Mouse (Mus musculus) hindbrain, embryonic 10.5 days (tissue): ENCODE results near the gene Itga1. TPM values are rescaled to one million over a fixed set of nuclear protein-coding genes. Genes with fewer than 3 reads are reported as not detected.
A peak's percentile ranks its signal among the peaks of the same experiment; 100 is the strongest.

ENCODE experiments used
- DNase-seq: peaks from one replicate; pipeline ENCODE4 v3.0.0-alpha.2; 2017; ENCODE audit warnings: low spot score
- H3K27ac ChIP-seq: fragments of 300-500 bp; sonication (generic); 2 replicates; pipeline ENCODE4 v1.5.1; 2016; ENCODE audit warnings: mild to moderate bottlenecking, moderate library complexity
- H3K27me3 ChIP-seq: fragments of 300-500 bp; sonication (generic); 2 replicates; pipeline ENCODE4 v1.6.1; 2016; ENCODE audit warnings: mild to moderate bottlenecking; ENCODE audit not compliant: poor library complexity, insufficient read depth, severe bottlenecking
- H3K36me3 ChIP-seq: fragments of 300-500 bp; sonication (generic); 2 replicates; pipeline ENCODE4 v1.6.1; 2016; ENCODE audit warnings: mild to moderate bottlenecking, moderate library complexity
- H3K4me1 ChIP-seq: fragments of 300-500 bp; sonication (generic); replicated peaks from 2 replicates; pipeline ENCODE4 v1.6.1; 2016; ENCODE audit warnings: mild to moderate bottlenecking
- H3K4me3 ChIP-seq: fragments of 300-500 bp; sonication (generic); 2 replicates; pipeline ENCODE4 v1.5.1; 2016; ENCODE audit warnings: mild to moderate bottlenecking, moderate library complexity
- H3K9me3 ChIP-seq: fragments of 300-500 bp; sonication (generic); 2 replicates; pipeline ENCODE4 v1.6.1; 2016; ENCODE audit warnings: mild to moderate bottlenecking, moderate library complexity
- WGBS: fragments of 180-500 bp; shearing (Covaris S2); methylation state at CpG from one replicate; pipeline ENCODE4 v1.1.7; 2016; 5-methylcytosine and 5-hydroxymethylcytosine counted together
- polyA plus RNA-seq: library from polyadenylated mRNA; unstranded; fragments of >200 nt; fragmentation: Nextera tagmentation; extraction: Ambion mirVana; gene quantifications from 2 replicates; pipeline ENCODE4 v1.2.1, GENCODE M21; 2016

The Itga1 gene
- polyA plus RNA-seq, 1 experiment from 2014 or later = 4.4 TPM

DNA sequence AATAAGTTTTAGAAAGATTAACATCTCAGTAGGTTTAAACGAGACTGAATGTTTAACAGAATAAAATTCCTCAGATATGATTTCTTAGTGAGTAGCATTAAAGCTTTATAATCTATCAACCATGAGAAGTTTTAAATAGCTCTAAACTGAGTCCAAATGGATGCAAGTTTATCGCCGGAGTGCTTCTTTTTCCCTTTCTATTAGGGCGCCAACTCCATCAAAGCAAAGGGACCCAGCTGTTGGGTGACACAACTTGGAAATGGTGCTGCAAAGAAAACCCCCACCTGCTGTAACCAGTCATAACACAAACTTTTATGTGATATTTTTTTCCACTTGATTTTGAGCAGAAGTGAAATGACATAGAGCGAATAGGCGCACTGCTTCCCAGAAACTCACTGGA, 29.4 kb downstream of the Itga1 start:
- no peak for DNase-seq
- 96% methylated on average over 6 of the region's 6 CpGs for WGBS
- Histone ChIP-seq H3K4me3 (no peak overlapping the region), H3K27me3 (no peaks in the 10 kb centered on the region), H3K9me3 (no peaks in the 10 kb centered on the region), H3K4me1 (no peaks in the 10 kb centered on the region), H3K27ac (no peak overlapping the region), H3K36me3 (no peaks in the 10 kb centered on the region)

DNA sequence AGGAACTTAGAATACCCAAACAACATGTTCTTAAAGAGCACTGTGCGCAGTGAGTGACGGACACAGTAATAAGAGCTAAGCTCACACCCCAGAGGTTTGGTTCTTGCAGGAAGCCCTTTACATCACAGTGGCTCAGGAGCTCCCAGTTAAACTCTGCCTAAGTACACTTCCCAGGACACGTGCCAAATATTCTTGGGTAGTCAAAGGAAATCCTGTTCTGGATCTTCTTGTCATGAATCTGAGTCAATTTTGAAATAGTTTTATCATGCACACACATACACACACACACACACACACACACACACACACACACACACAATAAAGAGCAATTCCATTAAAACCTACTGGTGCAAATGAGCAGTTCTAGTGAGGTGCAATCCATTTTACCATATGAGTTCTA, 30.3 kb downstream of the Itga1 start:
- Histone ChIP-seq H3K27me3 (no peaks in the 10 kb centered on the region), H3K36me3 (no peaks in the 10 kb centered on the region), H3K9me3 (no peaks in the 10 kb centered on the region), H3K27ac (no peak overlapping the region), H3K4me3 (no peak overlapping the region), H3K4me1 (no peaks in the 10 kb centered on the region)
- WGBS = 88% methylated on average over 3 of the region's 3 CpGs
- DNase-seq = no peak

DNA sequence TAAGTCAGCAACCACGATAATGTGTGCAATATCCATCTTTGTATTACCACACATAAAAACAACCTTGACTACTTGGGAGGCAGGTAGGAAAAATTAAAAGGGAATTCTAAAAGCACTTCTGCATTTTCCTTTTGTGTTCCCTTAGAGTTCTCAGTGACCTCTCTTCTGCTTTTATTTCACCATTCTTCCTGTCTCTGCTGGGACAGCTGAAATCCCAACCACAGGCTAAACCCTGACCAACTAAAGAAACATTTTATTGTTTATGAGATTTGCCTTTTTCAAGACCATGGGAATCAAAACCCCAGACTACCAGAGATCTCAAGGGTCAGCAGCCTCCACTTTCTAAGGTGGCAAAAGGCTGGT, 33.8 kb downstream of the Itga1 start:
- no peaks in the 10 kb centered on the region for H3K9me3 ChIP-seq
- WGBS = 93% methylated on average over 1 of the region's 1 CpGs
- H3K36me3 ChIP-seq = no peaks in the 10 kb centered on the region
- no peak overlapping the region for H3K27ac ChIP-seq
- no peaks in the 10 kb centered on the region for H3K4me1 ChIP-seq
- no peak for DNase-seq
- no peak overlapping the region for H3K4me3 ChIP-seq
- no peaks in the 10 kb centered on the region for H3K27me3 ChIP-seq

DNA sequence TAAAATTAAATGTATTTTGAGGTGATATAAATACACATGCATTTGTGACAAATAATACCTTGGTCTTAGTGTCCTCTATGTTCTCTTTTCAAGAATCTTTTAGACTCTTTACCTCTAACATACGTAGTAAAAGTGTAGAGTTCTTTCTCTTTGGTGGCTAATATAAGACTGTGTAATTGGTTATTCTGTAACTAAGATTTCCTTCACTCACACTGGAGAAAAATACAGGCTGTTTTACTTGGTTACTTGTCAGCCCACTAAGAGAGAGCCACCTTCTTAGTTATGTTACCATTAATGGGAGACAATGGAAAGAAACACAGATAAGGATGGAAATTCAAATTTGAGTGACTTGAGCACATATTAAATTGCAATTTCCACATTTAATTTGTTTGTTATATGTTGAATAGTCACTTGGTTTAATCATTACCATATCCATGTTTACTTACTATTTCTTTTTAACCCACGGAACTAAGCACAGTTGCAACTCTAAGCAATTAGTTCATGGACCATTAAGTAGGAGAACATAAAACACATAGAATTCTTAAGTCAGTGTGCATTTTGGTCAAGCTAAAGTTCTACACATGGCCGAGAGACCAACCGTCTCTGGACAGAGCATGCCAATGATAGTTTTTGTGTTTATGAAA, 34.3 kb downstream of the Itga1 start:
- no peak for DNase-seq
- no peaks in the 10 kb centered on the region for H3K4me1 ChIP-seq
- no peak overlapping the region for H3K4me3 ChIP-seq
- H3K27me3 ChIP-seq = no peaks in the 10 kb centered on the region
- H3K9me3 ChIP-seq = no peaks in the 10 kb centered on the region
- WGBS = 90% methylated on average over 4 of the region's 4 CpGs
- no peak overlapping the region for H3K27ac ChIP-seq
- H3K36me3 ChIP-seq = no peaks in the 10 kb centered on the region

DNA sequence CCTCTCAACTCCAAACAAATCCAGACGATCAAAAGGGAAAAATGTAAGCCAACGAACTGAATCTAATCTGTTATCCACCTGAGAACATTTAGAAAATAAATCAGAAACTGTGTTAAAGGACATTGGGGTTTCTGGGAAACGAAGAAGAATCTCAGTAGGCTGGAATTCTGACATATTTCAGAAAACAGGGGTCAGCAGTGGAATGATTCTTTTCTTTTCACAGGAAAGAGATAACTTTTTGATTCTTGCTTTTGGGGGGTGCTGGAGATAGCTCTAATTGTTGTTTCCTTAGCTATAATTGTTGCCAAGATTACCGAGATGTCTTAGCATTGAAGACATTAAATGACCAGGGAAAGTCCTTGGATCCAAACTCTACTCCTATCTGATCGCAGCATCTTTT, 44.2 kb downstream of the Itga1 start:
- WGBS = 88% methylated on average over 5 of the region's 5 CpGs
- no peak overlapping the region for H3K27ac ChIP-seq

DNA sequence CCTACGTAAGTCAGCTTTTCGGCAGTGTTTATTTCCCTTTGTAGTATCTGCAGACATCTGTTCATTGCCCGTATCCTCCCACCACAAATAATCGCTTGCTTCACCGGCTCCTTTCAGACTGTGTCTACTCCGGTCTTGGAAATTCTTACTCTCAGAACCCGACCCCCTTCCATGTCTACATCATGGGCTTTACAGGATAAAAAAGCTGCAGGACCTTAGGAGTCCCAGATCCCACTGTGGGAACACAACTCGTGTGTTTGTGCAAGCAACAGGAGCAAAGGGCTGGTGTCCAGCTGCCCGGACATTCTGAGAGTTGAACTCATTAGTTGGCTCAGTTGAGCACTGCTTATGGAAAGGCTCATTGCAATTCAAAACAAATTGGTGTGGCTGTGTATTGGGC, 47.0 kb downstream of the Itga1 start:
- Histone ChIP-seq H3K4me1 (0 out of 2 replicates have a peak, but pooled peaks cover 8% of the 10 kb centered on the region), H3K27ac (no peak overlapping the region), H3K4me3 (no peak overlapping the region), H3K9me3 (no peaks in the 10 kb centered on the region), H3K27me3 (no peaks in the 10 kb centered on the region), H3K36me3 (no peaks in the 10 kb centered on the region)
- 24% methylated on average over 9 of the region's 9 CpGs for WGBS
- peak; percentile 23 for DNase-seq

More for the DNA sequence above, 44.2 kb downstream of the Itga1 start:
- no peak for DNase-seq
- H3K9me3 ChIP-seq = no peaks in the 10 kb centered on the region
- 0 out of 2 replicates have a peak, but pooled peaks cover 8% of the 10 kb centered on the region for H3K4me1 ChIP-seq
- no peaks in the 10 kb centered on the region for H3K36me3 ChIP-seq
- no peak overlapping the region for H3K4me3 ChIP-seq
- H3K27me3 ChIP-seq = no peaks in the 10 kb centered on the region

DNA sequence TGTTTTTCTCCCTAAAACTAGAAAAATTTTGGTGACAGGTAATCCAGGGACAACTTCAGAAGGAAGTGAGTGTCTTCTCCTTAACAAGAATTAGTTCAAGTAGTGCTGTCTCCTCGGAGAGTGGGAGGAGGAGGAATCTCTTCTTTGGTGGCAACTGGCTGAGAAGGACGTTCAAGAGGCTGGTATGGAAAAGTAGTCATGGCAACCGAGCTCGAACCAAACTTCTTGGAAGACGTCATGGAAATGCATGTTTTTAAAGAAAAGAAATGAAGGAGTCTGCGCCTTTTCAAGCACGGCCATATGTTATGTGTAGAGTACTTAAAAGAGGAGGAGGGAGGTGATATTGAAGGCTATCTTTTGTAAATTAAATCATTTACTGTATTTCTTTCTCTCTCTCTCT, 49.2 kb downstream of the Itga1 start:
- Histone ChIP-seq H3K4me3 (no peak overlapping the region), H3K27me3 (no peaks in the 10 kb centered on the region), H3K36me3 (no peaks in the 10 kb centered on the region), H3K27ac (no peak overlapping the region), H3K4me1 (0 out of 2 replicates have a peak, but pooled peaks cover 8% of the 10 kb centered on the region), H3K9me3 (no peaks in the 10 kb centered on the region)
- WGBS = 69% methylated on average over 7 of the region's 7 CpGs
- no peak for DNase-seq

DNA sequence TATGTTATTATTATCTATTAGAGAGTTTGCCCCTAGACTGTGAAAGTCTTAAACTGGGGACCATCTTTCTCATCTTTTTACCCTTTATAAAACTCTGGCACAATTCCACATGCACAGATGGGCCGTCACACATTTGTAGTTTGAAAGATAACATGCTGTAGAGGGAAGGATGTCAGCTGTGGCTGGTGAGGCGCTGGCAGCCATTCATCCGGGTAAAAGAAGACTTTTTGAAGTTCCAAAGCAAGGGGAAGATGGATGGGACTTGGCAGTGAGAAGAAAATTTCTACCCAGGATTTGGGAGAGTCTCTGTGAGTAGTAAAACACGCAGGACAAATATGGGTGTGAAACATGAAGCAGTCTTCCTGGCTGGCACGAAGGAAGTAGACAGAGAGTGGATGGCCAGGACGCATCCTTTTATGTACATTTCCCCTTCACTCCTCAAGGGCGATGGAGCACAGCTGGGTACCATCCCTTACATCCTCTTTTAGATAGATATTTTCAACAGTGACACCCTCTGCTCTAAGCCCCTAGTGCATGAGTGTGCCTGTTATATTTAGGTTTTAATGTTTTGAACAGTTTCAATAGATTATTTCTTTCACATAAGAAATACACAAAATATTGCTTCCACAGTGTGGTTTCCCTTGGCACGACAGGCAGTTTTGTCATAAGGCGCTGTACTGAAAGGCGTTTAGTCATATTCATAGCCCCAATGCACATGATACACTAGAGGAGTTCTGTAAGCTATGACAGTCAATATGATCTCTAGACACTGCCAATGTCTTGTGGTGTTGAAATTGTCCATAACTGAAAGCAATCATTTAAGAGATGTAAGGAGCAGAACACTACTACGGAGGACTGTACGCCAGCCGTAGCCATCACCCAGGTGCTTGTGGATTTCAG, 50.9 kb downstream of the Itga1 start:
- Histone ChIP-seq H3K9me3 (no peaks in the 10 kb centered on the region), H3K36me3 (no peaks in the 10 kb centered on the region), H3K4me3 (no peak overlapping the region), H3K4me1 (0 out of 2 replicates have a peak, but pooled peaks cover 8% of the 10 kb centered on the region), H3K27me3 (no peaks in the 10 kb centered on the region), H3K27ac (no peak overlapping the region)
- WGBS = 87% methylated on average over 13 of the region's 13 CpGs
- no peak for DNase-seq

DNA sequence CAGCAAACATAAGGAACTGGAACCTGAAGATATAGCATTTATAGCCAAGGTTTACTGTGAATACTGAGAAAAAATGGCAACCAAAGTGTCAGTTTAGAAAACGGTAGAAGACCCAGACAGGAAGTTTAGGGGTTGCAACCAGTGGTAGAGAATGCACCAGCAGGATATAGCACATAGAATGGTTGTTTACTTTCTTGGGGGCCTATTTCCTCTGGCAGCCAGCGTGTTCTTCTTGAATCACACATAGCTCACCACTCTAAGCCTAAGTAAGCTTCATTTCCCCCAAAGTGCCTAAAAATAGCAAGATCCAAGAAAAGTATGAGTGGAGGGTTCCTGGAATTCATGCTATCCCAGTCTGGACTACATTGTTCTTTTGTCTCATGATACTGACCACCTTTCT, 59.1 kb downstream of the Itga1 start:
- no peaks in the 10 kb centered on the region for H3K9me3 ChIP-seq
- no peaks in the 10 kb centered on the region for H3K4me1 ChIP-seq
- H3K36me3 ChIP-seq = no peaks in the 10 kb centered on the region
- WGBS = 79% methylated on average over 2 of the region's 2 CpGs
- no peak for DNase-seq
- H3K4me3 ChIP-seq = no peak overlapping the region
- no peak overlapping the region for H3K27ac ChIP-seq
- H3K27me3 ChIP-seq = no peaks in the 10 kb centered on the region

DNA sequence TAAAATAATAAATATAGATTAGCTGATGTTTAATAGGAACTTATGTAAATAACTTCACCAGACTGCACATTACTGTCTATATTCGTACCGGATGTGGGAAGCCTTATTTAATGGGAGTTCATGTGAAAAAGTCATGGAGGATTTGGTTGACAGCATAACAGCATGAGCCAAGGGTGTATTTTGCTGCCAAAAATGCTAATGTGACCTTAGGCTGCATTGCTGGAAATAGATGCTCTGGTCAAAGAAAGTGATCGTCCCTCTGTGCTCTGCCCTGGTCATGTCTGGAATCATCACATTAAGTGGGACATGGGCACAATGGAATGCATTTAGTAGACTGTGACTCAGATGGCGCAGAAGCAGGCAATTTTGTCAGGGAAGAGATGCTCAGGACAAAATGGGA, 64.5 kb downstream of the Itga1 start:
- Histone ChIP-seq H3K36me3 (no peaks in the 10 kb centered on the region), H3K27ac (no peak overlapping the region), H3K27me3 (no peaks in the 10 kb centered on the region), H3K4me3 (no peak overlapping the region), H3K9me3 (no peaks in the 10 kb centered on the region), H3K4me1 (no peaks in the 10 kb centered on the region)
- DNase-seq = no peak
- whole genome bisulfite sequencing = 89% methylated on average over 4 of the region's 4 CpGs

DNA sequence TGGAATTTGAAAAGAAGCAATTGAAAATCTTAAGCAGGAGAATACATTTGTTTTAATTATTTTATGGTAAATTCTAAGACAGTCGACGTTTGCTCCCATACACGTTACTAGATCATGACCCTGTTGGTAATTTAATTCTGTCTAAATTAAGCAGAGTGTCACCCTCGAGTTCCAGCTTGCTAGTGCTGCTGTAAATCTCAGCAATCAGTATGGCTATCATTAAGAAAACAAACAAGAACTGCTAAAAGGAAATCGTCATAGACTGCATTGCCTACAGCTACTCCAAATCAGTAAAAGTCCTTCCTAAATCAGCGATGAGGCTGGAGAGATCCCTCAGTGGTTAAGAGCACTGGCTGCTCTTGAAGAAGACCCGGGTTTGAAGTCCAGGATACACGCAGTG, 66.4 kb downstream of the Itga1 start:
- Histone ChIP-seq H3K9me3 (no peaks in the 10 kb centered on the region), H3K4me3 (no peak overlapping the region), H3K27me3 (no peaks in the 10 kb centered on the region), H3K27ac (no peak overlapping the region), H3K36me3 (no peaks in the 10 kb centered on the region), H3K4me1 (no peaks in the 10 kb centered on the region)
- no peak for DNase-seq
- 78% methylated on average over 8 of the region's 8 CpGs for WGBS

DNA sequence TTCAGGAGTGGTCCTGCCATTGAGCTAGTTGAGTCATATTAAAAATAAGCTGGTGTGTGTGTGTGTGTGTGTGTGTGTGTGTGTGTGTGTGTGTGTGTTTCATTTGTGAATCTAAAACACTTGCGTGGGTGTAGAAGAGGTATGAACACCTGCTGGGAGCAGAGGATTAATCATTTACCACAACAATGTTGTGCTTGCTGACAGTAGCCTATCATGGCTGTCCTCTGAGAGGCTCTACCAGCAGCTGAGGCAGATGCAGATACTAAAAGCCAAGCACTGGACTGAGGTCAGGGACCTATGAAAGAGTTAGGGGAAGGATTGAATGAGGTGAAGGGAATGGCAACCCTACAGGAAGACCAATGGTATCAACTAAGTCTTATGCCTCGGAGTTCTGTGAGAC, 68.6 kb downstream of the Itga1 start:
- Histone ChIP-seq H3K36me3 (no peaks in the 10 kb centered on the region), H3K4me1 (no peaks in the 10 kb centered on the region), H3K9me3 (no peaks in the 10 kb centered on the region), H3K4me3 (no peak overlapping the region), H3K27me3 (no peaks in the 10 kb centered on the region), H3K27ac (no peak overlapping the region)
- 73% methylated on average over 2 of the region's 2 CpGs for WGBS
- DNase-seq = no peak

DNA sequence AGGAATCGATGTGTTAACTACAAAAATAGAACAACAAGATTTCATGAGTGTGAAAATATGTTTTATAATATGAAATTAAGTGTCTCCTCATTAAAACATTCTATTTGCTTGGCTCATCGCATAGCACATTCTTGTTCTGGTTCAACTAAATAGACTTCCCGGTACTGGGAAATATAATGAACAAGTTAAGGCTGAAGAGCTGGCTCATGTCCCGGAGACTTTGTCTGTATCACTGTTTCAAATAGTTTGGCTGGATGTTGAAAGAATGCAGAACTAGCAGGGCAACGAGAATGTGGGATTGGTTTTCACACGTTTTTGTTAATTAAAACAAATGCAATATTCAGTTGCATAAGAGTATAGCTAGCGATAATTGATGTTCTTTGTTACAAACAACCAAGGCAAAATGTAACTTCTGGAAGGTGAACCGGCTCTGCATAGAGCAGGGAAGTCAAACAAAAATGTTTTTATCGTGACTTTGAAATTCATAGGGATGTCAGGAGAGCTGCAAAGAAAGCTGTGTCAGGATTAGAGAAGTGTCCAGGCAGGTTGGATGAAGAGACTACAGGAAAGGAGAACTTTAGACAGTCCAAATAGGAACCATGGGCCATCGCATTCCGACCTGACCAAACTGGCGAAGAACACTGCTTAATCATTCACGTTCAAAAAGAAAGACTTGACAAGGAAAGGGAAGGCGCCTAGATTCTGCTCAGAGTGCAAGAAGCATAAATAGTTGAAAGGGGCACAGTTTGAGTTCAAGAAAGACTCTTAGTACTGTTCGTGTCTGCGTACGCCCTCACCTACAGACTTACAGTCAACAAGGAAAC, 70.4 kb downstream of the Itga1 start:
- no peaks in the 10 kb centered on the region for H3K36me3 ChIP-seq
- DNase-seq = no peak
- 90% methylated on average over 17 of the region's 17 CpGs for WGBS
- H3K27me3 ChIP-seq = no peaks in the 10 kb centered on the region
- H3K27ac ChIP-seq = no peak overlapping the region
- no peaks in the 10 kb centered on the region for H3K9me3 ChIP-seq
- H3K4me3 ChIP-seq = no peak overlapping the region
- H3K4me1 ChIP-seq = no peaks in the 10 kb centered on the region
